Mouse (Mus musculus): ENCODE results near the gene Prss57.

- TF ChIP-seq TAL1 (IDR thresholded peaks at IDR 0.05; ENCODE audit: low read length), result no peak
- no peak for TF ChIP-seq GATA1 (IDR thresholded peaks at IDR 0.05; ENCODE audit: low read length)
Measured at GRCm38 (mm10) chr10:79739234-79739633, 51.5 kb downstream of the Prss57 start.
